Mouse (Mus musculus): ENCODE results near the gene Eya3. TPM values are rescaled to one million over a fixed set of nuclear protein-coding genes. Genes with fewer than 3 reads are reported as not detected.
A peak's percentile ranks its signal among the peaks of the same experiment; 100 is the strongest.
"Not testable (repeated sequence)": the region's sequence is repeated elsewhere in the genome, so short reads cannot be mapped to it uniquely, and the experiment has no call there.

Eya3 gene
- polyA plus RNA-seq, 1 experiment from 2014 or later = 14.3 TPM

GRCm38 (mm10) chr4:132748778-132749177 lies 110.0 kb downstream of the Eya3 start:
- H3K9me3 ChIP-seq = no peaks in the 10 kb centered on the region
- no peak for ATAC-seq (ENCODE audit: low read depth)
- H3K27me3 ChIP-seq = no peaks in the 10 kb centered on the region
- H3K36me3 ChIP-seq = no peaks in the 10 kb centered on the region
- no peak overlapping the region for H3K27ac ChIP-seq (replicated peaks)
- WGBS = 92% methylated on average over 4 of the region's 4 CpGs
- no peak overlapping the region for H3K9ac ChIP-seq
- no peak overlapping the region for H3K4me2 ChIP-seq
- no peaks in the 10 kb centered on the region; the same call in 1 of the 2 replicates for H3K4me1 ChIP-seq (replicated peaks)
- no peak overlapping the region for H3K4me3 ChIP-seq

GRCm38 (mm10) chr4:132749258-132749982 lies 110.6 kb downstream of the Eya3 start:
- 75% methylated on average over 6 of the region's 6 CpGs for WGBS
- no peak overlapping the region for H3K27ac ChIP-seq (replicated peaks)
- no peaks in the 10 kb centered on the region for H3K27me3 ChIP-seq
- no peak overlapping the region for H3K9ac ChIP-seq
- no peaks in the 10 kb centered on the region for H3K9me3 ChIP-seq
- ATAC-seq (ENCODE audit: low read depth) = no peak
- no peaks in the 10 kb centered on the region for H3K4me1 ChIP-seq (replicated peaks)
- H3K4me3 ChIP-seq = no peak overlapping the region
- no peaks in the 10 kb centered on the region for H3K36me3 ChIP-seq
- H3K4me2 ChIP-seq = no peak overlapping the region

DNA sequence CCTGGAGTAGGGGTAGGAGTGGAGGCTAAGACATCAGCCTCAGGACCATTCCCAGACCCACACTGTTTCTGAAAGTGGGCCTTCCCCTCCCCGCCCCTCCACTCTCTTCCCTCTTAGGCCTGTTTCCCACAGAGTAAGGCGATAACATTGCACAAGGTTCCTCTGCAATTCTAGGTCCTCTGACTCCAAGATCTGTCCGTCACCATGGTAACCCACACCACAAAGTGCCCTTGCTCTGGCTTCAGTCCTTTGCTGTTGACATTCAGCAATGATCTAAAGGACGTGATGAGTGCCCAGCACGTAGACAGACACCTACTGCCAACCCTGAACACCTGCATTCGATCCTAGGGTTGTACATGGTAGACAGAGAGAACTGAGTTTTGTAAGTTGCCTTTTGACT lies 114.2 kb downstream of the Eya3 start:
- Histone ChIP-seq H3K27me3 (peaks cover 23% of the 10 kb centered on the region), H3K9me3 (no peaks in the 10 kb centered on the region), H3K36me3 (no peaks in the 10 kb centered on the region), H3K9ac (no peak overlapping the region), H3K4me3 (no peak overlapping the region), H3K4me2 (no peak overlapping the region), H3K4me1 (replicated peaks) (peaks cover 10% of the 10 kb centered on the region), H3K27ac (replicated peaks) (no peak overlapping the region)
- no peak for ATAC-seq (ENCODE audit: low read depth)
- WGBS = 78% methylated on average over 6 of the region's 6 CpGs

GRCm38 (mm10) chr4:132756974-132757373 lies 118.2 kb downstream of the Eya3 start, which contains the start of gene Smpdl3b:
TSS of gene Smpdl3b (minus strand) at chr4:132757252.
- WGBS = under 1% methylated on average over 22 of the region's 22 CpGs
- Histone ChIP-seq H3K9me3 (no peaks in the 10 kb centered on the region), H3K27me3 (peaks cover 26% of the 10 kb centered on the region), H3K4me1 (replicated peaks) (peaks cover 10% of the 10 kb centered on the region), H3K36me3 (no peaks in the 10 kb centered on the region), H3K4me2 (peak within 1 kb of the TSS; percentile 73), H3K4me3 (peak within 1 kb of the TSS; percentile 41), H3K9ac (peak within 1 kb of the TSS; percentile 61), H3K27ac (replicated peaks) (no peak within 1 kb of the TSS)
- ATAC-seq (ENCODE audit: low read depth) = peak; percentile 76

GRCm38 (mm10) chr4:132757633-132758351 lies 119.0 kb downstream of the Eya3 start:
- no peaks in the 10 kb centered on the region for H3K36me3 ChIP-seq
- H3K4me2 ChIP-seq = no peak overlapping the region; the same call in 1 of the 2 replicates
- no peaks in the 10 kb centered on the region for H3K9me3 ChIP-seq
- no peak for ATAC-seq (ENCODE audit: low read depth)
- peaks cover 10% of the 10 kb centered on the region for H3K4me1 ChIP-seq (replicated peaks)
- peaks cover 26% of the 10 kb centered on the region for H3K27me3 ChIP-seq
- 90% methylated on average over 7 of the region's 7 CpGs for WGBS
- no peak overlapping the region for H3K4me3 ChIP-seq
- H3K9ac ChIP-seq = no peak overlapping the region
- H3K27ac ChIP-seq (replicated peaks) = no peak overlapping the region

GRCm38 (mm10) chr4:132760296-132760695 lies 121.5 kb downstream of the Eya3 start:
- WGBS = 74% methylated on average over 3 of the region's 3 CpGs
- no peak overlapping the region for H3K4me3 ChIP-seq
- no peak for ATAC-seq (ENCODE audit: low read depth)
- H3K9me3 ChIP-seq = no peaks in the 10 kb centered on the region
- H3K4me1 ChIP-seq (replicated peaks) = peaks cover 10% of the 10 kb centered on the region
- H3K36me3 ChIP-seq = no peaks in the 10 kb centered on the region
- no peak overlapping the region for H3K27ac ChIP-seq (replicated peaks)
- H3K9ac ChIP-seq = no peak overlapping the region
- H3K27me3 ChIP-seq = peaks cover 26% of the 10 kb centered on the region
- no peak overlapping the region for H3K4me2 ChIP-seq

- 76% methylated on average over 6 of the region's 6 CpGs for WGBS
These were observed 123.8 kb downstream of the Eya3 start for GRCm38 (mm10) chr4:132762602-132763001.

GRCm38 (mm10) chr4:132763125-132763524 lies 124.3 kb downstream of the Eya3 start:
- H3K4me1 ChIP-seq (replicated peaks); H3K4me3 ChIP-seq; H3K27me3 ChIP-seq; ATAC-seq (ENCODE audit: low read depth); H3K27ac ChIP-seq (replicated peaks); H3K9me3 ChIP-seq; H3K4me2 ChIP-seq; H3K9ac ChIP-seq; H3K36me3 ChIP-seq: not testable (repeated sequence)
- WGBS = 88% methylated on average over 3 of the region's 3 CpGs

More at GRCm38 (mm10) chr4:132762602-132763001, 123.8 kb downstream of the Eya3 start:
- Histone ChIP-seq H3K4me1 (replicated peaks) (no peaks in the 10 kb centered on the region), H3K36me3 (no peaks in the 10 kb centered on the region), H3K27me3 (peaks cover 7% of the 10 kb centered on the region), H3K27ac (replicated peaks) (no peak overlapping the region), H3K9ac (no peak overlapping the region), H3K4me3 (no peak overlapping the region), H3K4me2 (no peak overlapping the region), H3K9me3 (no peaks in the 10 kb centered on the region)
- no peak for ATAC-seq (ENCODE audit: low read depth)

DNA sequence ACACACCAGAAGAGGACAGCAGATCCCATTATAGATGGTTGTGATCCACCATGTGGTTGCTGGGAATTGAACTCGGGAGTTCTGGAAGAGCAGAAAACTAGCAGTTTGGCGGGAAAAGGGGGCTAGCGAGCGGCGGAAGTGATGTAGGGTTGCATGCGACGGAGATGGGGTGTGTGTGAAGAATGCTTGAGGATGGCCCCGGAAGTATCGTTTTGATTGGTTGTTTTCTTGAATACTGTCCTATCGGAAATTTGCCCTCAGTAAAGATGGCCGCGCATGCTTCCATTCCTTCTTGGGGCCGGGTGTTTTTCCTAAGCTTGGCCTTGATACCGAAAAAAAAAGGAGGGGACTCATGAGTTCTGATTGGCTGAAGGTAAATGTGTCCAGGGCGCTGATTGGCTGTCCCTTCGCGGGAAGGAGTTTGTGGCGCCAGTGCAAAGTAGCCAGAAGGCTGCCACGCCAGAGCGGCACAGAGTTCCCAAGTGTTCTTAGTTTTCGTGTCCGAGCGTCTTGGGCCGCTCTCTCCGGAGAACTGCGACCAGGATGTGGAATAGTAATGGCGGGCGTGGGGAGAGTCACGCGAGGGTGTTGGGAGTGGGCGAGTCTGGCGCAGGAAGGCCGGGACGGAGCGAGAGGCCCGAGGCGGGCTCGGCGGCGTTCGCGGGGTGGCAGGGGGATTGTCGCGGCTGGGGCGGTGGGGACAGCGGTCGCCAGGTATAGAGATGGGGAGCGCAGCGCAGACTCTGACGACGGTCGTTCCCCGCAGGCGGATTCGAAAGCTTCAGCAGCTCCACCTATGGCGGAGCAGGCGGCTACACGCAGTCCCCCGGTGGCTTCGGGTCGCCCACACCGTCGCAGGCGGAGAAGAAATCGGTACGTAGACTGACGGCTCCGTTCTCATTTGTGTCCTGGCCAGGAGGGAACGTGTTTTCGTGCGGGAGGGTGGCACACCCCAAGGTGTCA lies 129.4 kb downstream of the Eya3 start, which contains the start of gene Rpa2:
Rpa2 (plus strand) TSS at position 419 of the 963 bp plus-strand sequence.
- peak within 1 kb of the TSS; percentile 73 for H3K9ac ChIP-seq
- under 1% methylated on average over 71 of the region's 71 CpGs for WGBS
- H3K36me3 ChIP-seq = peaks cover 26% of the 10 kb centered on the region
- H3K4me3 ChIP-seq = peak within 1 kb of the TSS; percentile 77
- H3K27ac ChIP-seq (replicated peaks) = no peak within 1 kb of the TSS
- peak within 1 kb of the TSS; percentile 93 for H3K4me2 ChIP-seq
- peak; percentile 98 for ATAC-seq (ENCODE audit: low read depth)
- no peaks in the 10 kb centered on the region for H3K9me3 ChIP-seq
- H3K4me1 ChIP-seq (replicated peaks) = peaks cover 11% of the 10 kb centered on the region
- no peaks in the 10 kb centered on the region for H3K27me3 ChIP-seq

GRCm38 (mm10) chr4:132771776-132772175 lies 133.0 kb downstream of the Eya3 start:
- WGBS = 91% methylated on average over 9 of the region's 9 CpGs
- peaks cover 59% of the 10 kb centered on the region for H3K36me3 ChIP-seq
- no peak for ATAC-seq (ENCODE audit: low read depth)

More at GRCm38 (mm10) chr4:132771776-132772175, 133.0 kb downstream of the Eya3 start:
- Histone ChIP-seq H3K4me2 (no peak overlapping the region), H3K27me3 (no peaks in the 10 kb centered on the region), H3K4me3 (no peak overlapping the region), H3K9ac (no peak overlapping the region), H3K9me3 (no peaks in the 10 kb centered on the region), H3K27ac (replicated peaks) (no peak overlapping the region), H3K4me1 (replicated peaks) (peaks cover 11% of the 10 kb centered on the region)

Measured in neural tube, embryonic 13.5 days (tissue).